Comparison of ENCODE assay signal across 9 mouse cellular contexts in the genomic region with DNA sequence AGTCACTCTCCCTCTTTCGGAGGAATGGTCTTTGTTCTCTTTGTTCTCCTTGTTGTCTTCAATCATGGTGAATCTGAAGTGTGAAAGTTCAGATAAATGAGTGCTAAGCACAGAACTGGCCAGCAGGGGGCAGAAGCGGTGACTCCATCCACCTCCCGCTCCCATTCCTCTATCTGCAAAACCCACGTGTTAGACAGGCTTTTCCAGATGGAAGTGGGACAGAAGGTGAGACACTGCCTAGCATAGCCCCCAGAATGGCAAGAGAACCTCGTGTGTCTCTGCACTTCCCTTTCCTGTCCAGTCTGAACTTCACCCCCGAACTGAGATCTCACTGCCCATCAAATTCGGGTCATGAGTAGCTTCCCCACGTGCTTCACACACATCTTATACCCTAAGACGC. TPM values are rescaled to one million over a fixed set of nuclear protein-coding genes. Genes with fewer than 3 reads are reported as not detected.
DNase-seq lines count a peak whose midpoint lies in the region; TF ChIP-seq lines count a peak whose summit lies in the region.
"Had no signal": no experiment of that assay in that cellular context is flagged by ENCODE, and none has a peak within 500 bp of the region (broad histone marks: within the 10 kb centered on the region; RNA-seq: fewer than 3 reads in every experiment).

No protein-coding gene starts in this region.

- no peak overlapping the region for H3K4me3 ChIP-seq in spleen, adult 2 months (ENCODE audit: extremely low read depth, insufficient read depth, insufficient read length)
- H3K4me3 ChIP-seq: liver, embryonic 15.5 days had no signal

- TF ChIP-seq CTCF in spleen, adult 2 months (IDR thresholded peaks at IDR 0.05; ENCODE audit: extremely low read depth, insufficient read depth, insufficient read length, insufficient replicate concordance): peak; percentile 39; the same call in 1 of the 2 replicates

- no peak for TF ChIP-seq POLR2A in spleen, adult 2 months (IDR thresholded peaks at IDR 0.05; ENCODE audit: low read depth, low read length)

- H3K27me3 ChIP-seq in spleen, adult 2 months (ENCODE audit: control insufficient read depth, insufficient read depth, low read length): no peaks in the 10 kb centered on the region

- peak; percentile 5 to 7 for DNase-seq in heart, postnatal 14 days
- no peak for DNase-seq in heart, postnatal 25 days (ENCODE audit: low spot score)
- DNase-seq in spleen, adult 2 months (ENCODE audit: low read depth in 1 of 2, low spot score in 2 of 2): no peak
- DNase-seq in spleen, postnatal 36 days (ENCODE audit: low spot score in 2 of 2): no peak
- DNase-seq in brain, adult 2 months (ENCODE audit: low read depth, low spot score): peak; percentile 61
- peak; percentile 8 to 55 for DNase-seq in kidney, postnatal 36 days
- peak; percentile 54 for DNase-seq in testis, postnatal 10 days (ENCODE audit: low spot score)
- no peak for DNase-seq in layer of hippocampus, postnatal 14 days (ENCODE audit: low spot score in 2 of 2)

- H3K36me3 ChIP-seq in spleen, adult 2 months (ENCODE audit: control insufficient read depth, insufficient read depth, low read length): no peaks in the 10 kb centered on the region
- H3K36me3 ChIP-seq: liver, embryonic 15.5 days had no signal

- no peak overlapping the region for H3K27ac ChIP-seq in spleen, adult 2 months (ENCODE audit: insufficient read depth, low read length)
- H3K27ac ChIP-seq: liver, embryonic 15.5 days had no signal

- intact Hi-C loops in heart, postnatal 14 days (cut with DNase I): no loop called here
- intact Hi-C loops in heart, postnatal 25 days (cut with DNase I): no loop called here

- no peaks in the 10 kb centered on the region for H3K4me1 ChIP-seq in spleen, adult 2 months (ENCODE audit: control insufficient read depth, insufficient read depth, insufficient read length)
- H3K4me1 ChIP-seq: liver, embryonic 15.5 days had no signal

- 30% methylated on average over 9 of the region's 9 CpGs for WGBS in spleen, adult 2 months

RNA-seq across cellular contexts. Expression of gene Tph1, which starts 7.1 kb away (rescaled TPM):
- under 1 TPM in 1 of 2 experiments, not detected in 1; 0.17 TPM for total RNA-seq in heart, postnatal 14 days (2021)
- total RNA-seq in heart, postnatal 25 days (2021): not detected
- not detected in 2 replicates for polyA plus RNA-seq in spleen, adult 2 months (2012; rRNA removed)
- under 1 TPM; 0.19 to 0.35 TPM for total RNA-seq in layer of hippocampus, postnatal 14 days (2021)
- polyA plus RNA-seq: liver, embryonic 15.5 days had no signal

RNA-seq across cellular contexts. Expression of gene Sergef, which starts 25.6 kb away (rescaled TPM):
- 1 to 10 TPM; 3.7 to 4.1 TPM for total RNA-seq in heart, postnatal 14 days (2021)
- total RNA-seq in heart, postnatal 25 days (2021): 1 to 10 TPM; 3.7 to 4.0 TPM
- 7.4 and 11.3 TPM in 2 replicates for polyA plus RNA-seq in spleen, adult 2 months (2012; rRNA removed)
- total RNA-seq in layer of hippocampus, postnatal 14 days (2021): 10 to 100 TPM; 49.3 to 53.4 TPM

RNA-seq across cellular contexts. Expression of gene Saal1, which starts 45.2 kb away (rescaled TPM):
- total RNA-seq in heart, postnatal 14 days (2021): 1 to 10 TPM; 4.2 to 4.3 TPM
- 1 to 10 TPM; 4.1 to 4.7 TPM for total RNA-seq in heart, postnatal 25 days (2021)
- polyA plus RNA-seq in spleen, adult 2 months (2012; rRNA removed): 5.0 and 5.8 TPM in 2 replicates
- total RNA-seq in layer of hippocampus, postnatal 14 days (2021): 1 to 10 TPM; 9.0 to 9.1 TPM

RNA-seq across cellular contexts. Expression of gene Saa3, which starts 50.3 kb away (rescaled TPM):
- total RNA-seq in heart, postnatal 14 days (2021): 1 to 10 TPM; 1.6 TPM
- total RNA-seq in heart, postnatal 25 days (2021): 1 to 10 TPM in 1 of 2 experiments, under 1 TPM in 1; 0.53 to 2.4 TPM
- polyA plus RNA-seq in spleen, adult 2 months (2012; rRNA removed): 0.21 and 0.33 TPM in 2 replicates
- not detected for total RNA-seq in layer of hippocampus, postnatal 14 days (2021)

Comparison
In these comparisons a context has a peak if more than half of its experiments do, and no peak if none do; other contexts are left out.
1. DNase-seq: peak in heart, postnatal 14 days (2 of 2), brain, adult 2 months (single experiment), kidney, postnatal 36 days (2 of 2) and testis, postnatal 10 days (single experiment); none in heart, postnatal 25 days (single experiment), spleen, adult 2 months (0 of 2), spleen, postnatal 36 days (0 of 2) and layer of hippocampus, postnatal 14 days (0 of 2).
2. RNA of gene Sergef, which starts 25.6 kb away (total RNA-seq): 49.3 to 53.4 TPM in layer of hippocampus, postnatal 14 days; 3.7 to 4.1 TPM in heart, postnatal 14 days and 3.7 to 4.0 TPM in heart, postnatal 25 days; every median in the first group is over 4 times any median in the second.